In the genomic region with DNA sequence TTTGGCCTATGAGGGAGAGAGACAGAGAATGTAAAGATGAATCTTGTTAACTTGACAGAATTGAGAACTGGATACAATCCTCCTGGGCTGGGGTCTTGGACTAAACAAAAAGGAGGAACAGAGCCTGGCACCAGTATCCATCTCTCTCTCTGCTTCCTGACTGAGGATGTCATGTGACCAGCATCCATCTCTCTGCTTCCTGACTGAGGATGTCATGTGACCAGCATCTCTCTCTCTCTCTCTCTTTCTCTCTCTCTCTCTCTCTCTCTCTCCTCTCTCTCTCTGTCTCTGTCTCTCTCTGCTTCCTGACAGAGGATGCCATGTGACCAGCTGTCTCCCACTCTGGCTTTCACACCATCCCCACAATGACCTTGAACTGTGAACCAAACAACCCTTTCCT, we compare ENCODE assay signal across 9 mouse cellular contexts. TPM values are rescaled to one million over a fixed set of nuclear protein-coding genes. Genes with fewer than 3 reads are reported as not detected.
DNase-seq lines count a peak whose midpoint lies in the region; ATAC-seq and TF ChIP-seq lines count a peak whose summit lies in the region.
"Had no signal": no experiment of that assay in that cellular context is flagged by ENCODE, and none has a peak within 500 bp of the region (broad histone marks: within the 10 kb centered on the region; RNA-seq: fewer than 3 reads in every experiment).

No protein-coding gene starts in this region.

- H3K4me2 ChIP-seq in heart, postnatal 0 days (ENCODE audit: low read depth, low read length): peak overlapping the region; percentile 59
- peak overlapping the region; percentile 51 for H3K4me2 ChIP-seq in limb, embryonic 12.5 days

- TF ChIP-seq CTCF in heart, postnatal 0 days (IDR thresholded peaks at IDR 0.05; ENCODE audit: low read depth): no peak
- no peak for TF ChIP-seq CTCF in E14TG2a.4 (conservative IDR thresholded peaks at IDR 0.05; ENCODE audit: low read length)

- no peak overlapping the region; the same call in 1 of the 2 replicates for H3K4me3 ChIP-seq in heart, postnatal 0 days (ENCODE audit: low read depth, low read length)
- H3K4me3 ChIP-seq in E14TG2a.4 (replicated peaks; ENCODE audit: low read length): 0 out of 2 replicates have a peak overlapping the region, but pooled peaks have one; percentile 57
- H3K4me3 ChIP-seq in limb, embryonic 12.5 days (replicated peaks): no peak overlapping the region

- peaks cover 23% of the 10 kb centered on the region for H3K27me3 ChIP-seq in heart, postnatal 0 days (ENCODE audit: control insufficient read depth, insufficient read depth, low read length)
- H3K27me3 ChIP-seq in E14TG2a.4 (ENCODE audit: insufficient read depth, low read length): 0 out of 2 replicates have a peak, but pooled peaks cover 2% of the 10 kb centered on the region
- peaks cover 26% of the 10 kb centered on the region for H3K27me3 ChIP-seq in limb, embryonic 12.5 days

- intact Hi-C loops in heart, postnatal 14 days (cut with DNase I): no loop called here

- peaks cover 8% of the 10 kb centered on the region; the same call in 1 of the 2 replicates for H3K4me1 ChIP-seq in heart, postnatal 0 days (ENCODE audit: control insufficient read depth, insufficient read depth)
- H3K4me1 ChIP-seq in E14TG2a.4 (replicated peaks; ENCODE audit: low read depth, low read length): peaks cover 87% of the 10 kb centered on the region
- peaks cover 53% of the 10 kb centered on the region for H3K4me1 ChIP-seq in limb, embryonic 12.5 days (replicated peaks)

- H3K9ac ChIP-seq in heart, postnatal 0 days (replicated peaks; ENCODE audit: low read depth, low read length): no peak overlapping the region
- H3K9ac ChIP-seq in limb, embryonic 12.5 days (replicated peaks): no peak overlapping the region
- H3K9ac ChIP-seq: embryonic facial prominence, embryonic 12.5 days had no signal

- H3K27ac ChIP-seq in heart, postnatal 0 days (ENCODE audit: low read depth): no peak overlapping the region
- no peak overlapping the region for H3K27ac ChIP-seq in limb, embryonic 12.5 days
- H3K27ac ChIP-seq: embryonic facial prominence, embryonic 12.5 days had no signal

- no peak for TF ChIP-seq EP300 in heart, postnatal 0 days (IDR thresholded peaks at IDR 0.05; ENCODE audit: low read depth)

- DNase-seq in heart, postnatal 0 days (ENCODE audit: low spot score): no peak
- no peak for DNase-seq in heart, postnatal 14 days
- peak; percentile 45 for DNase-seq in 416B (ENCODE audit: low read depth)
- DNase-seq in layer of hippocampus, postnatal 25 days (ENCODE audit: extremely low spot score in 1 of 2, low spot score in 1 of 2): no peak

- no peaks in the 10 kb centered on the region for H3K9me3 ChIP-seq in heart, postnatal 0 days (replicated peaks; ENCODE audit: control insufficient read depth, low read length)
- H3K9me3 ChIP-seq in E14TG2a.4 (ENCODE audit: low read length): no peaks in the 10 kb centered on the region
- no peaks in the 10 kb centered on the region for H3K9me3 ChIP-seq in limb, embryonic 12.5 days
- H3K9me3 ChIP-seq: embryonic facial prominence, embryonic 12.5 days; megakaryocyte, embryonic 14.5 days had no signal

- no peaks in the 10 kb centered on the region for H3K36me3 ChIP-seq in heart, postnatal 0 days (replicated peaks; ENCODE audit: control insufficient read depth, insufficient read depth, low read length)
- H3K36me3 ChIP-seq in E14TG2a.4 (ENCODE audit: insufficient read depth, low read length): 0 out of 2 replicates have a peak, but pooled peaks cover 5% of the 10 kb centered on the region
- no peaks in the 10 kb centered on the region for H3K36me3 ChIP-seq in limb, embryonic 12.5 days
- H3K36me3 ChIP-seq: embryonic facial prominence, embryonic 12.5 days had no signal

- ATAC-seq in heart, postnatal 0 days (ENCODE audit: insufficient read depth, low read depth): no peak
- no peak for ATAC-seq in limb, embryonic 12.5 days (ENCODE audit: insufficient number of reproducible peaks, insufficient read depth, low FRiP score, low TSS enrichment, low read depth)
- ATAC-seq in erythroblast, adult 5-6 weeks (replicated peaks; ENCODE audit: low FRiP score, poor library complexity, severe bottlenecking): no peak

RNA-seq across cellular contexts. Expression of a gene that starts 43.5 kb away (rescaled TPM):
- total RNA-seq in heart, postnatal 0 days (2014; rRNA removed; ENCODE audit: low replicate concordance): 24.2 and 24.4 TPM in 2 replicates
- polyA plus RNA-seq in heart, postnatal 0 days (2015; fragmentation: Nextera tagmentation; extraction: Ambion mirVana): 6.2 and 6.8 TPM in 2 replicates
- 10 to 100 TPM; 36.2 to 36.5 TPM for total RNA-seq in heart, postnatal 14 days (2021)
- 20.0 and 22.6 TPM in 2 replicates for polyA plus RNA-seq in limb, embryonic 12.5 days (2016; fragmentation: Nextera tagmentation; extraction: Ambion mirVana)
- total RNA-seq in erythroblast, adult 5-6 weeks (2015; ENCODE audit: low replicate concordance): 5.6 and 6.9 TPM in 2 replicates
- total RNA-seq in erythroblast, adult 5-6 weeks (2017; ENCODE audit: low replicate concordance): 6.3 and 9.5 TPM in 2 replicates
- total RNA-seq in layer of hippocampus, postnatal 25 days (2021): 10 to 100 TPM; 53.8 to 76.8 TPM
